8 mouse cellular contexts compared by ENCODE assay signal in the genomic region with DNA sequence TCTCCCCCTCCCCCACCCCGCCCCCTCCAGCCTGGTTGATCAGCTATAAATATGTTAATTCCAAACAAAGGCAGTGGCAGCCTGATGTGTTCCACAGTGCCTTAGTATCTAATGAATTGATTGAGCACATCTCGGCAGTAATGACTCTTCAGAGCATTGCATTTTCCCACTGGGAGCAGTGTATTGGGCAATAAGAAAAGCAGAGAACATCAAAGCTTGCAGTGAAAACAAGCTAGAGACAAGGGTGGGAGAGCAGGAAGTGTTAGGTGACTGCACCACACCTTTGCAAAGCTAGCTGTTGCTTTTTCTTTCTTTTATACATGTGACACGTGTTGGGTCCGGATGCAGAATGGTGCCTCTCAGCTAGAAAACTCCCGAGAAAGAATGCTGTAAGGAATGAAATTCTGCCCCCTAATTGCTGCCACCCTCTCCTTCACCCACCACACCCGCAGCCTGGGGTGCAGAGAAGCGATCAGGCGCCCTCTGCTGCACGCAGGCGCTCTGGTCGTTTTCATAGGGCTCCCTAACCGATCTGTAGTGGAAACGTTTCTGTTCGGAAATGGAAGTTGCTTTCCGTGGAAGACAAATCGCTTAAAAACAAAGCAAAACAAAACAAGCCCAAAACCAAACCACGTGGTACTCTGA. TPM values are rescaled to one million over a fixed set of nuclear protein-coding genes. Genes with fewer than 3 reads are reported as not detected.
A peak's percentile ranks its signal among the peaks of the same experiment; 100 is the strongest.
DNase-seq lines count a peak whose midpoint lies in the region; ATAC-seq lines count a peak whose summit lies in the region.

No protein-coding gene starts in this region.

- peak overlapping the region; percentile 35 for H3K4me2 ChIP-seq in embryonic facial prominence, embryonic 14.5 days (ENCODE audit: low read depth, low read length)
- peak overlapping the region; percentile 56 for H3K4me2 ChIP-seq in limb, embryonic 13.5 days (replicated peaks)
- H3K4me2 ChIP-seq in midbrain, embryonic 16.5 days (ENCODE audit: low read length) = peak overlapping the region; percentile 7; the same call in 1 of the 2 replicates

- 0 out of 2 replicates have a peak overlapping the region, but pooled peaks have one; percentile 1 for H3K4me3 ChIP-seq in embryonic facial prominence, embryonic 14.5 days (ENCODE audit: low read depth, low read length)
- peak overlapping the region; percentile 24 for H3K4me3 ChIP-seq in limb, embryonic 13.5 days
- H3K4me3 ChIP-seq in midbrain, embryonic 16.5 days (ENCODE audit: low read depth, low read length) = no peak overlapping the region

- peaks cover 4% of the 10 kb centered on the region; the same call in 1 of the 2 replicates for H3K4me1 ChIP-seq in embryonic facial prominence, embryonic 14.5 days (ENCODE audit: control insufficient read depth, insufficient read depth, low read length)
- H3K4me1 ChIP-seq in limb, embryonic 13.5 days = peaks cover 36% of the 10 kb centered on the region
- H3K4me1 ChIP-seq in midbrain, embryonic 16.5 days (ENCODE audit: control insufficient read depth, insufficient read depth, low read length) = peaks cover 29% of the 10 kb centered on the region

- no peaks in the 10 kb centered on the region for H3K36me3 ChIP-seq in embryonic facial prominence, embryonic 14.5 days (ENCODE audit: control insufficient read depth, insufficient read depth, low read length)
- H3K36me3 ChIP-seq in limb, embryonic 13.5 days = no peaks in the 10 kb centered on the region
- no peaks in the 10 kb centered on the region for H3K36me3 ChIP-seq in midbrain, embryonic 16.5 days (ENCODE audit: control insufficient read depth, insufficient read depth, low read length)

- no peaks in the 10 kb centered on the region for H3K27me3 ChIP-seq in embryonic facial prominence, embryonic 14.5 days (replicated peaks; ENCODE audit: control insufficient read depth, insufficient read depth, low read length)
- H3K27me3 ChIP-seq in limb, embryonic 13.5 days = no peaks in the 10 kb centered on the region
- no peaks in the 10 kb centered on the region for H3K27me3 ChIP-seq in midbrain, embryonic 16.5 days (ENCODE audit: control insufficient read depth, insufficient read depth, low read depth, low read length)

- WGBS in embryonic facial prominence, embryonic 14.5 days = 12% methylated on average over 17 of the region's 17 CpGs
- WGBS in limb, embryonic 13.5 days = 5% methylated on average over 17 of the region's 17 CpGs
- WGBS in midbrain, embryonic 16.5 days = 7% methylated on average over 17 of the region's 17 CpGs

- H3K27ac ChIP-seq in embryonic facial prominence, embryonic 14.5 days (replicated peaks; ENCODE audit: low read depth, low read length) = no peak overlapping the region
- no peak overlapping the region for H3K27ac ChIP-seq in limb, embryonic 13.5 days
- peak overlapping the region; percentile 25; the same call in 1 of the 2 replicates for H3K27ac ChIP-seq in midbrain, embryonic 16.5 days (ENCODE audit: low read length)

- H3K9me3 ChIP-seq in embryonic facial prominence, embryonic 14.5 days (ENCODE audit: control insufficient read depth, low read length) = no peaks in the 10 kb centered on the region
- H3K9me3 ChIP-seq in limb, embryonic 13.5 days = no peaks in the 10 kb centered on the region
- H3K9me3 ChIP-seq in midbrain, embryonic 16.5 days (replicated peaks; ENCODE audit: control insufficient read depth, low read length, poor library complexity, severe bottlenecking) = no peaks in the 10 kb centered on the region

- DNase-seq in gastrocnemius, postnatal 10 days = peak; percentile 20
- no peak for DNase-seq in gastrocnemius, adult 8-10 months (ENCODE audit: low spot score in 2 of 2)
- peak; percentile 56 for DNase-seq in ES-CJ7 (ENCODE audit: low read depth, low spot score)
- DNase-seq in embryonic facial prominence, embryonic 14.5 days (ENCODE audit: low spot score) = peak; percentile 77
- DNase-seq in induced T-regulatory cell, adult 2 months (ENCODE audit: low read depth) = peak; percentile 64
- peak; percentile 43 for DNase-seq in thymus, postnatal 14 days

- no peak overlapping the region for H3K9ac ChIP-seq in embryonic facial prominence, embryonic 14.5 days (ENCODE audit: low read depth, low read length)
- peak overlapping the region; percentile 31; the same call in 1 of the 2 replicates for H3K9ac ChIP-seq in limb, embryonic 13.5 days
- no peak overlapping the region for H3K9ac ChIP-seq in midbrain, embryonic 16.5 days (ENCODE audit: low read depth, low read length)

- ATAC-seq in embryonic facial prominence, embryonic 14.5 days (ENCODE audit: low read depth) = peak; percentile 74; the same call in 1 of the 2 replicates
- peak; percentile 58; the same call in 1 of the 2 replicates for ATAC-seq in limb, embryonic 13.5 days (ENCODE audit: low FRiP score, low read depth)
- ATAC-seq in midbrain, embryonic 16.5 days = peak; percentile 33; the same call in 1 of the 2 replicates

RNA-seq across cellular contexts. Expression of a gene that starts 38.8 kb away (rescaled TPM):
- under 1 TPM; 0.31 to 0.63 TPM for total RNA-seq in gastrocnemius, postnatal 10 days (2021)
- total RNA-seq in gastrocnemius, adult 8-10 months (2022) = not detected
- 0.47 and 0.49 TPM in 2 replicates for polyA plus RNA-seq in embryonic facial prominence, embryonic 14.5 days (2014; fragmentation: Nextera tagmentation; extraction: Ambion mirVana)
- polyA plus RNA-seq in limb, embryonic 13.5 days (2015; fragmentation: Nextera tagmentation; extraction: Ambion mirVana) = 0.11 and 0.51 TPM in 2 replicates
- polyA plus RNA-seq in midbrain, embryonic 16.5 days (2015; fragmentation: Nextera tagmentation; extraction: Ambion mirVana) = 0.52 and 1.7 TPM in 2 replicates

Comparison
In these comparisons a context has a peak if more than half of its experiments do, and no peak if none do; other contexts are left out.
1. DNase-seq: peak in gastrocnemius, postnatal 10 days (single experiment), ES-CJ7 (single experiment), embryonic facial prominence, embryonic 14.5 days (single experiment), induced T-regulatory cell, adult 2 months (single experiment) and thymus, postnatal 14 days (single experiment); none in gastrocnemius, adult 8-10 months (0 of 2).
2. Peak in every context shown above with its lines, with median percentiles within 50 percentile points of each other: ATAC-seq and H3K4me2 ChIP-seq.